Mouse (Mus musculus) liver, embryonic 14 days (tissue): ENCODE measurements around the gene 1700113H08Rik. TPM values are rescaled to one million over a fixed set of nuclear protein-coding genes. Genes with fewer than 3 reads are reported as not detected.

Experiments used
- polyA plus RNA-seq: library from polyadenylated mRNA; depleted of rRNA; stranded (reverse); fragments of >200 nt; gene quantifications from 2 replicates; pipeline ENCODE4 v1.2.3, GENCODE M21; 2012; rRNA removed

The 1700113H08Rik gene
- not detected in 2 replicates for polyA plus RNA-seq

GRCm38 (mm10) chr10:87057500-87058250 lies at the start of gene 1700113H08Rik:
Gene 1700113H08Rik (plus strand): TSS chr10:87058045.

Other genes with a start within 250 kb of the 1700113H08Rik start
- gene Stab2, start 50.0 kb upstream of the 1700113H08Rik start, polyA plus RNA-seq, result 9.4 and 11.7 TPM in 2 replicates